Mouse (Mus musculus) bone marrow, adult 2 months (tissue): Measurements from ENCODE around the gene Rhbdf1.

Experiments
- CTCF ChIP-seq: fragments of 200-500 bp; IDR thresholded peaks from 2 replicates; pipeline ENCODE4 v1.5.1; 2011; ENCODE audit warnings: low read length, control low read depth; ENCODE audit not compliant: control insufficient read depth, insufficient read depth
- POLR2A ChIP-seq: fragments of 200-500 bp; IDR thresholded peaks from 2 replicates; pipeline ENCODE4 v1.6.1; 2011; ENCODE audit warnings: low read depth, mild to moderate bottlenecking, control low read depth, low read length, borderline replicate concordance; ENCODE audit not compliant: control insufficient read depth

GRCm38 (mm10) chr11:32188881-32189280 lies 33.2 kb downstream of the Rhbdf1 start:
- TF ChIP-seq POLR2A (no peak), CTCF (no peak)
